Mouse (Mus musculus) brain, adult 2 months (tissue): ENCODE data around the gene 4921517D22Rik.
"Not testable (repeated sequence)": the region's sequence is repeated elsewhere in the genome, so short reads cannot be mapped to it uniquely, and the experiment has no call there.

Experiments used
- DNase-seq: peaks from one replicate; pipeline ENCODE4 v3.0.0; 2011; ENCODE audit warnings: low read depth, low spot score

4921517D22Rik gene

GRCm38 (mm10) chr13:59694008-59694407 is at the start of gene 4921517D22Rik:
TSS of gene 4921517D22Rik (minus strand) at chr13:59694108.
- DNase-seq, result no peak

GRCm38 (mm10) chr13:59741697-59742096 is 47.8 kb upstream of the 4921517D22Rik start:
- no peak for DNase-seq

- DNase-seq, result no peak
Observed at GRCm38 (mm10) chr13:59741096-59741495, 47.2 kb upstream of the 4921517D22Rik start.

- no peak for DNase-seq
Observed at GRCm38 (mm10) chr13:59739397-59739796, 45.5 kb upstream of the 4921517D22Rik start.

- no peak for DNase-seq
Observed at GRCm38 (mm10) chr13:59738455-59738854, 44.5 kb upstream of the 4921517D22Rik start.

- peak; percentile 53 for DNase-seq
Observed at GRCm38 (mm10) chr13:59735190-59735589, 41.3 kb upstream of the 4921517D22Rik start.

- DNase-seq, result not testable (repeated sequence)
Observed at GRCm38 (mm10) chr13:59734347-59734746, 40.4 kb upstream of the 4921517D22Rik start.

GRCm38 (mm10) chr13:59733936-59734335 is 40.0 kb upstream of the 4921517D22Rik start:
- DNase-seq, result no peak

GRCm38 (mm10) chr13:59731652-59732051 is 37.7 kb upstream of the 4921517D22Rik start, which contains the start of gene Spata31d1d:
TSS of gene Spata31d1d (minus strand) at chr13:59731752.
- no peak for DNase-seq

- DNase-seq, result peak; percentile 92
Observed at GRCm38 (mm10) chr13:59728378-59729093, 34.6 kb upstream of the 4921517D22Rik start.

GRCm38 (mm10) chr13:59726139-59726867 is 32.4 kb upstream of the 4921517D22Rik start:
- DNase-seq, result no peak

GRCm38 (mm10) chr13:59722089-59722488 is 28.2 kb upstream of the 4921517D22Rik start:
- not testable (repeated sequence) for DNase-seq

- DNase-seq, result no peak
Observed at GRCm38 (mm10) chr13:59719475-59719874, 25.6 kb upstream of the 4921517D22Rik start.

GRCm38 (mm10) chr13:59718857-59719440 is 25.0 kb upstream of the 4921517D22Rik start:
- not testable (repeated sequence) for DNase-seq

- DNase-seq, result no peak
Observed at GRCm38 (mm10) chr13:59713710-59714109, 19.8 kb upstream of the 4921517D22Rik start.

- DNase-seq, result not testable (repeated sequence)
Observed at GRCm38 (mm10) chr13:59711984-59712383, 18.1 kb upstream of the 4921517D22Rik start, which contains the start of gene Spata31d1b. TSS of gene Spata31d1b (plus strand) at chr13:59712284.

GRCm38 (mm10) chr13:59710230-59710629 is 16.3 kb upstream of the 4921517D22Rik start, which contains the start of gene Spata31d1a:
TSS of gene Spata31d1a (minus strand) at chr13:59710330.
- no peak for DNase-seq

GRCm38 (mm10) chr13:59704562-59704961 is 10.7 kb upstream of the 4921517D22Rik start:
- peak; percentile 59 for DNase-seq

- DNase-seq, result peak; percentile 76
Observed at GRCm38 (mm10) chr13:59703514-59703913, 9.6 kb upstream of the 4921517D22Rik start.

- DNase-seq, result not testable (repeated sequence)
Observed at GRCm38 (mm10) chr13:59700137-59700536, 6.2 kb upstream of the 4921517D22Rik start.

- DNase-seq, result peak; percentile 71
Observed at GRCm38 (mm10) chr13:59699131-59699530, 5.2 kb upstream of the 4921517D22Rik start.

GRCm38 (mm10) chr13:59695781-59696180 is 1.9 kb upstream of the 4921517D22Rik start:
- no peak for DNase-seq
